Mouse (Mus musculus): ENCODE data around the gene Tspear. TPM values are rescaled to one million over a fixed set of nuclear protein-coding genes. Genes with fewer than 3 reads are reported as not detected.

Tspear gene
- polyA plus RNA-seq (2012; fragmentation: generic; extraction: Trizol), result not detected

DNA sequence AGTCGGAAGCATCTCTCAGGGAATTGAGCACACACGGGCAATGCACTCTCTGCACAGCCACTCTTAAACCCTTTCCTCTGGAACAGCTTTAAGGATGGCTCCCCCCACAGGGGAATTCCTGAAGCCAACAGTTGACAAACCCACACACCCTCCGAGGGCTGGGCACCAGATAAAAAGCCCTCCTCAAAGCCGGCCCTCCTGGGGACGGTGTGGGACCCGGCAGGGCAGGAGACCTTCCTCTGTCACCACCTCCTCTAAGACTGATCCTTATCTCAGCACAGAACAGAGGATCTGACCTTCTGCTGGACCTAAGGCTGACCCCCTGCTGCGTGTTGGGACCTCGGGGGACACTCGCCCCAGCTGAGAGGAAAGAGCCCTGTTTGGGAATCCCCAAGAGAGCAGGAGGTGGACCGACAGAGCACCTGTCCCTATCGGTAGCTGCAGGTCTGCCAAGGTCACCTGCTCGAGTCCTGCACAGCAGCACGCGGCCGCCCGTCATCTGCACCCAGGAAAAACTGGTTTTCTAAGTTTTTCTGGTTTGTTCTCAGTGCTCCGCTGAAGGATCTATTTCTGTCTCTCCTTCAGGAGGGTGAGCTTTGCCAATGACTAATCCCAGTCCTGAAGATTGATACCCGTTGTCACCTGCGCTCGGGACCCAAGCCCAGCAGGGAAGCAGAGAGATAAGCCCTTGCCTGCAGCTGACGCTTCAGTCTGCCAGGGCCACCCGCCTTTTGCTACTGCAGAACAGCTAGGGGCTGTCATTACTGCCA, at the start of gene Tspear:
Tspear (plus strand) TSS at position 675 of the 770 bp plus-strand sequence.
- H3K27me3 ChIP-seq (ENCODE audit: control insufficient read depth, insufficient read depth, insufficient read length), result peaks cover 65% of the 10 kb centered on the region
- no peak within 1 kb of the TSS for H3ac ChIP-seq (ENCODE audit: control insufficient read depth, insufficient read length)
- no peaks in the 10 kb centered on the region for H3K36me3 ChIP-seq (ENCODE audit: control insufficient read depth, insufficient read depth)
- no peak within 1 kb of the TSS for H3K4me2 ChIP-seq (ENCODE audit: low read depth)
- H3K4me3 ChIP-seq, result no peak within 1 kb of the TSS
- no peak for TF ChIP-seq SRF (IDR thresholded peaks at IDR 0.05; ENCODE audit: control insufficient read depth, insufficient read length, low read depth)
- no peak for TF ChIP-seq E2F4 (IDR thresholded peaks at IDR 0.05; ENCODE audit: insufficient read depth)
- TF ChIP-seq REST (IDR thresholded peaks at IDR 0.05; ENCODE audit: insufficient read depth, insufficient read length), result no peak
- peak in 1 of 3 experiments; percentile 30 for TF ChIP-seq MYOG (IDR thresholded peaks at IDR 0.05; ENCODE audit: control insufficient read depth in 1 of 3, insufficient read depth in 1 of 3, insufficient read length in 2 of 3, low read depth in 2 of 3)
- no peak for TF ChIP-seq POLR2AphosphoS2 (IDR thresholded peaks at IDR 0.05; ENCODE audit: insufficient read length, low read depth)
- TF ChIP-seq USF1 (IDR thresholded peaks at IDR 0.05; ENCODE audit: low read depth), result no peak
- peak in 1 of 3 experiments; percentile 51 for TF ChIP-seq MYOD1 (IDR thresholded peaks at IDR 0.05; ENCODE audit: control insufficient read depth in 1 of 3, insufficient read length in 2 of 3, low read depth in 2 of 3)
- TF ChIP-seq CEBPB (IDR thresholded peaks at IDR 0.05; ENCODE audit: insufficient read depth, poor library complexity, severe bottlenecking), result no peak
- no peak for TF ChIP-seq POLR2A (IDR thresholded peaks at IDR 0.05; ENCODE audit: insufficient read length, low read depth)
- no peak for TF ChIP-seq MAX (IDR thresholded peaks at IDR 0.05; ENCODE audit: low read depth)
- H3K79me2 ChIP-seq (ENCODE audit: control insufficient read depth, insufficient read depth), result no peaks in the 10 kb centered on the region

DNA sequence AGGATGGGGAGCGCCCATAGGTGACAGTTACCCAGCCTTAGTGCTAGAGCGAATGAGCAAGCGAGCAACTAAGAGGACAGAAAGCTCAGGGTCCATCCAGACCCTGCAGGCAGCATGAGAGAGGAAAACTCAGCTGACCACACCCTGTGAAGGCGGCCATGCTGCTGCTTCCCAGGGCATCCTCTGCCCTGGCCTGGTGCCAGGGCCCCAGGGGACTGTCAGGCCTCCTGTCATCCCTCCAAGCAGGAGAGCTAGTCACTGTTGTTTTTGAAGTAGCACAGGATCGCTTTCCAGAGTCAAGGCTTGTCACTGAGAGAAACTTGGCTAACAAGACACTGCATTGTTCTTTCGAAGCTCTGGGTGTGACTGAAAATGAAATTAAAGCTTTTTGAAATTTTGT, 47.4 kb upstream of the Tspear start:
- TF ChIP-seq TCF3 (IDR thresholded peaks at IDR 0.05; ENCODE audit: insufficient read length, low read depth) (no peak), CEBPB (IDR thresholded peaks at IDR 0.05; ENCODE audit: insufficient read depth, poor library complexity, severe bottlenecking) (no peak), MYOD1 (IDR thresholded peaks at IDR 0.05; ENCODE audit: control insufficient read depth in 1 of 3, insufficient read length in 2 of 3, low read depth in 2 of 3) (no peak), TCF12 (IDR thresholded peaks at IDR 0.05; ENCODE audit: insufficient read depth, poor library complexity, severe bottlenecking) (no peak), POLR2A (IDR thresholded peaks at IDR 0.05; ENCODE audit: insufficient read length, low read depth) (no peak), MAX (IDR thresholded peaks at IDR 0.05; ENCODE audit: low read depth) (no peak), POLR2AphosphoS2 (IDR thresholded peaks at IDR 0.05; ENCODE audit: insufficient read length, low read depth) (no peak), E2F4 (IDR thresholded peaks at IDR 0.05; ENCODE audit: insufficient read depth) (no peak), USF1 (IDR thresholded peaks at IDR 0.05; ENCODE audit: low read depth) (no peak), REST (IDR thresholded peaks at IDR 0.05; ENCODE audit: insufficient read depth, insufficient read length) (no peak)
- Histone ChIP-seq H3ac (ENCODE audit: control insufficient read depth, insufficient read length) (no peak overlapping the region), H3K36me3 (ENCODE audit: control insufficient read depth, insufficient read depth) (peaks cover 60% of the 10 kb centered on the region), H3K4me2 (ENCODE audit: low read depth) (no peak overlapping the region), H3K4me3 (no peak overlapping the region), H3K27me3 (ENCODE audit: control insufficient read depth, insufficient read depth, insufficient read length) (no peaks in the 10 kb centered on the region), H3K79me2 (ENCODE audit: control insufficient read depth, insufficient read depth) (peaks cover 54% of the 10 kb centered on the region)

DNA sequence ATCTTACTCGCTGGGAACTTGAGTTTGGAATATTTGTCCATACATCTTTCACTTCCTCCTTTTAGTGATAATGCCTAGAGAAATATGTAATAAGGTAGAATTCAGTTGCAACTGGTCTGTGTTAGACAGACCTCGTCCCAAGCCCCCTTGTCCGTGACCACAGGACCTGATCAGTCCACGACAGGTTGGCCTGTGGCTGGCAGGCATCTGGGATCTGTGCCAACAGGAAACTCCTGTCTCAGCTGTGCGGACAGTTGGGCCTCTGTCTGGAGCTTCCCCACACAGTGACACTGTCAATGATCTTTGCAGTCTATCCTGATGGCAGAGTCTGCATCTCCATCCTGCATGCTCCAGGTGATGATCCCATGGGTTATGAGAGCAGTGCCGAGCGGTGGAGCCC, 43.2 kb upstream of the Tspear start:
- Histone ChIP-seq H3ac (ENCODE audit: control insufficient read depth, insufficient read length) (no peak overlapping the region), H3K4me2 (ENCODE audit: low read depth) (no peak overlapping the region), H3K27me3 (ENCODE audit: control insufficient read depth, insufficient read depth, insufficient read length) (no peaks in the 10 kb centered on the region), H3K79me2 (ENCODE audit: control insufficient read depth, insufficient read depth) (peaks cover 25% of the 10 kb centered on the region), H3K4me3 (no peak overlapping the region), H3K36me3 (ENCODE audit: control insufficient read depth, insufficient read depth) (peaks cover 51% of the 10 kb centered on the region)
- TF ChIP-seq TCF3 (IDR thresholded peaks at IDR 0.05; ENCODE audit: insufficient read length, low read depth) (no peak), E2F4 (IDR thresholded peaks at IDR 0.05; ENCODE audit: insufficient read depth) (no peak), MYOD1 (IDR thresholded peaks at IDR 0.05; ENCODE audit: control insufficient read depth in 1 of 3, insufficient read length in 2 of 3, low read depth in 2 of 3) (no peak), REST (IDR thresholded peaks at IDR 0.05; ENCODE audit: insufficient read depth, insufficient read length) (no peak), CEBPB (IDR thresholded peaks at IDR 0.05; ENCODE audit: insufficient read depth, poor library complexity, severe bottlenecking) (no peak), SRF (IDR thresholded peaks at IDR 0.05; ENCODE audit: control insufficient read depth, insufficient read length, low read depth) (no peak), POLR2A (IDR thresholded peaks at IDR 0.05; ENCODE audit: insufficient read length, low read depth) (no peak), TCF12 (IDR thresholded peaks at IDR 0.05; ENCODE audit: insufficient read depth, poor library complexity, severe bottlenecking) (no peak), POLR2AphosphoS2 (IDR thresholded peaks at IDR 0.05; ENCODE audit: insufficient read length, low read depth) (no peak), MYOG (IDR thresholded peaks at IDR 0.05; ENCODE audit: control insufficient read depth in 1 of 3, insufficient read depth in 1 of 3, insufficient read length in 2 of 3, low read depth in 2 of 3) (no peak), MAX (IDR thresholded peaks at IDR 0.05; ENCODE audit: low read depth) (no peak), USF1 (IDR thresholded peaks at IDR 0.05; ENCODE audit: low read depth) (no peak)

DNA sequence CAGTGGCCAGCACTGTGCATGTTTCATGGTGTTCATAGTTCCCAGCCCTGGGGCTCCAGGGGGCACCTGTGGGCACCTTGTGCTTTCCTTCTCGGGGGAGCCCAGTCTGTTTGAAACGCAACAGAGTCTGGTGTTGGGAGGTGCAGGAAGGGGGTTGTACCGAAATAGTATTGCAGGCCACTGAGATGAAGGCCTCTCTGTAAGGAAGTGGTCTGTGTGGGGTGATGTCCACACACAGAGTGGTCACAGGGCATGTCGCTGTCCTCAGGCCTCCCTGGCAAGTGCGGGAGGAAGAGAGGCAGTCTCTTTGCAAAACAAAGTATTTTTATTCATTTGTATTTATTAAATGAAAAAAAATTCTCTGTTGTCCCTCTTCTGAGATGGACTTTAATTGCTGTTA, 40.8 kb upstream of the Tspear start:
- no peak overlapping the region for H3ac ChIP-seq (ENCODE audit: control insufficient read depth, insufficient read length)
- H3K27me3 ChIP-seq (ENCODE audit: control insufficient read depth, insufficient read depth, insufficient read length), result no peaks in the 10 kb centered on the region
- peaks cover 7% of the 10 kb centered on the region for H3K79me2 ChIP-seq (ENCODE audit: control insufficient read depth, insufficient read depth)
- TF ChIP-seq USF1 (IDR thresholded peaks at IDR 0.05; ENCODE audit: low read depth) (no peak), TCF3 (IDR thresholded peaks at IDR 0.05; ENCODE audit: insufficient read length, low read depth) (no peak), SRF (IDR thresholded peaks at IDR 0.05; ENCODE audit: control insufficient read depth, insufficient read length, low read depth) (no peak), POLR2A (IDR thresholded peaks at IDR 0.05; ENCODE audit: insufficient read length, low read depth) (no peak), E2F4 (IDR thresholded peaks at IDR 0.05; ENCODE audit: insufficient read depth) (no peak), CEBPB (IDR thresholded peaks at IDR 0.05; ENCODE audit: insufficient read depth, poor library complexity, severe bottlenecking) (no peak), POLR2AphosphoS2 (IDR thresholded peaks at IDR 0.05; ENCODE audit: insufficient read length, low read depth) (no peak), MYOD1 (IDR thresholded peaks at IDR 0.05; ENCODE audit: control insufficient read depth in 1 of 3, insufficient read length in 2 of 3, low read depth in 2 of 3) (no peak), MYOG (IDR thresholded peaks at IDR 0.05; ENCODE audit: control insufficient read depth in 1 of 3, insufficient read depth in 1 of 3, insufficient read length in 2 of 3, low read depth in 2 of 3) (no peak), TCF12 (IDR thresholded peaks at IDR 0.05; ENCODE audit: insufficient read depth, poor library complexity, severe bottlenecking) (no peak), REST (IDR thresholded peaks at IDR 0.05; ENCODE audit: insufficient read depth, insufficient read length) (no peak), MAX (IDR thresholded peaks at IDR 0.05; ENCODE audit: low read depth) (no peak)
- peaks cover 46% of the 10 kb centered on the region for H3K36me3 ChIP-seq (ENCODE audit: control insufficient read depth, insufficient read depth)
- no peak overlapping the region for H3K4me3 ChIP-seq
- H3K4me2 ChIP-seq (ENCODE audit: low read depth), result no peak overlapping the region

All from myocyte (in vitro differentiated cells).